Mouse (Mus musculus) hindbrain, postnatal 0 days (tissue): Measurements from ENCODE around the gene Snapc5. TPM values are rescaled to one million over a fixed set of nuclear protein-coding genes. Genes with fewer than 3 reads are reported as not detected.

Experiments used
- ATAC-seq: fragments of 200-750 bp; cut with Nextera tagmentation; 2 replicates; pipeline ENCODE4 v1.8.0; 2017; ENCODE audit warnings: mild to moderate bottlenecking, moderate TSS enrichment, moderate library complexity
- DNase-seq: peaks from one replicate; pipeline ENCODE4 v3.0.0-alpha.2; 2015; ENCODE audit warnings: low spot score
- H3K27ac ChIP-seq: fragments of 300-500 bp; sonication (generic); 2 replicates; pipeline ENCODE4 v1.5.1; 2014; ENCODE audit warnings: mild to moderate bottlenecking
- H3K27me3 ChIP-seq: fragments of 300-500 bp; sonication (generic); 2 replicates; pipeline ENCODE4 v1.6.1; 2014; ENCODE audit warnings: low read length, mixed read lengths; ENCODE audit not compliant: insufficient read depth
- H3K36me3 ChIP-seq: fragments of 300-500 bp; sonication (generic); 2 replicates; pipeline ENCODE4 v1.6.1; 2014; ENCODE audit warnings: low read length, mixed read lengths; ENCODE audit not compliant: insufficient read depth
- H3K4me1 ChIP-seq: fragments of 300-500 bp; sonication (generic); 2 replicates; pipeline ENCODE4 v1.6.1; 2014; ENCODE audit warnings: antibody characterized with exemption, low read length, mixed read lengths; ENCODE audit not compliant: insufficient read depth
- H3K4me2 ChIP-seq: fragments of 300-500 bp; sonication (generic); 2 replicates; pipeline ENCODE4 v1.6.1; 2014; ENCODE audit warnings: low read depth, mild to moderate bottlenecking, low read length, moderate library complexity, mixed read lengths
- H3K4me3 ChIP-seq: fragments of 300-500 bp; sonication (generic); 2 replicates; pipeline ENCODE4 v1.5.1; 2014; ENCODE audit warnings: low read length
- H3K9ac ChIP-seq: fragments of 300-500 bp; sonication (generic); replicated peaks from 2 replicates; pipeline ENCODE4 v1.6.1; 2014; ENCODE audit warnings: mild to moderate bottlenecking, low read length, moderate library complexity, mixed read lengths
- H3K9me3 ChIP-seq: fragments of 300-500 bp; sonication (generic); 2 replicates; pipeline ENCODE4 v1.6.1; 2016; ENCODE audit warnings: low read length, mixed read lengths
- CTCF ChIP-seq: IDR thresholded peaks from 2 replicates; pipeline ENCODE4 v1.5.1; 2016; ENCODE audit warnings: antibody characterized with exemption, control low read depth, low read depth
- WGBS: fragments of 180-500 bp; shearing (Covaris S2); extraction: QIAGEN DNeasy Blood & Tissue Kit; methylation state at CpG from one replicate; pipeline ENCODE4 v1.1.7; 2014; 5-methylcytosine and 5-hydroxymethylcytosine counted together
- polyA plus RNA-seq: library from polyadenylated mRNA; unstranded; fragments of >200 nt; fragmentation: Nextera tagmentation; extraction: Ambion mirVana; gene quantifications from 2 replicates; pipeline ENCODE4 v1.2.1, GENCODE M21; 2015
- total RNA-seq: library from RNA; depleted of rRNA; stranded (reverse); fragments of >200 nt; gene quantifications from 2 replicates; pipeline ENCODE4 v1.2.3, GENCODE M21; 2014

Snapc5 gene
- total and polyA plus RNA-seq, 2 experiments from 2014 or later = 5.9 to 35.0 TPM

- Histone ChIP-seq H3K4me3 (no peak overlapping the region), H3K27me3 (no peaks in the 10 kb centered on the region), H3K9me3 (no peaks in the 10 kb centered on the region), H3K9ac (no peak overlapping the region), H3K4me2 (no peak overlapping the region), H3K4me1 (no peaks in the 10 kb centered on the region), H3K27ac (no peak overlapping the region), H3K36me3 (peaks cover 4% of the 10 kb centered on the region; the same call in 1 of the 2 replicates)
- WGBS = 64% methylated on average over 2 of the region's 2 CpGs
- no peak for TF ChIP-seq CTCF
- ATAC-seq (no peak), DNase-seq (no peak)
Measured at GRCm38 (mm10) chr9:64199897-64200296, 20.8 kb downstream of the Snapc5 start.

GRCm38 (mm10) chr9:64202331-64202730 lies 23.3 kb downstream of the Snapc5 start:
- Histone ChIP-seq H3K4me2 (no peak overlapping the region), H3K27me3 (no peaks in the 10 kb centered on the region), H3K27ac (no peak overlapping the region), H3K4me3 (no peak overlapping the region), H3K4me1 (no peaks in the 10 kb centered on the region), H3K36me3 (peaks cover 4% of the 10 kb centered on the region; the same call in 1 of the 2 replicates), H3K9me3 (no peaks in the 10 kb centered on the region), H3K9ac (no peak overlapping the region)
- ATAC-seq (no peak), DNase-seq (no peak)
- TF ChIP-seq CTCF = no peak

GRCm38 (mm10) chr9:64202866-64203265 lies 23.8 kb downstream of the Snapc5 start:
- Histone ChIP-seq H3K4me3 (no peak overlapping the region), H3K4me2 (no peak overlapping the region), H3K27me3 (no peaks in the 10 kb centered on the region), H3K36me3 (peaks cover 4% of the 10 kb centered on the region; the same call in 1 of the 2 replicates), H3K9ac (no peak overlapping the region), H3K27ac (no peak overlapping the region), H3K4me1 (no peaks in the 10 kb centered on the region), H3K9me3 (no peaks in the 10 kb centered on the region)
- DNase-seq = no peak
- ATAC-seq = no peak
- TF ChIP-seq CTCF = no peak

- H3K4me1 ChIP-seq = no peaks in the 10 kb centered on the region
- 68% methylated on average over 3 of the region's 3 CpGs for WGBS
- H3K36me3 ChIP-seq = peaks cover 7% of the 10 kb centered on the region; the same call in 1 of the 2 replicates
- no peak overlapping the region for H3K4me3 ChIP-seq
- H3K27me3 ChIP-seq = no peaks in the 10 kb centered on the region
- ATAC-seq = peak; percentile 79
- no peak for TF ChIP-seq CTCF
- peak; percentile 26 for DNase-seq
- H3K9me3 ChIP-seq = no peaks in the 10 kb centered on the region
- peak overlapping the region; percentile 60 for H3K27ac ChIP-seq
- no peak overlapping the region for H3K4me2 ChIP-seq
- H3K9ac ChIP-seq = no peak overlapping the region
Measured at GRCm38 (mm10) chr9:64207509-64208084, 28.5 kb downstream of the Snapc5 start.

- no peak for DNase-seq
- TF ChIP-seq CTCF = no peak
- Histone ChIP-seq H3K4me3 (no peak overlapping the region), H3K27me3 (no peaks in the 10 kb centered on the region), H3K9me3 (no peaks in the 10 kb centered on the region), H3K36me3 (0 out of 2 replicates have a peak, but pooled peaks cover 4% of the 10 kb centered on the region), H3K4me1 (no peaks in the 10 kb centered on the region), H3K27ac (no peak overlapping the region), H3K4me2 (no peak overlapping the region), H3K9ac (no peak overlapping the region)
- 90% methylated on average over 17 of the region's 17 CpGs for WGBS
- ATAC-seq = no peak
Measured at GRCm38 (mm10) chr9:64214452-64214851, 35.4 kb downstream of the Snapc5 start.

- WGBS = 66% methylated on average over 4 of the region's 4 CpGs
- H3K27me3 ChIP-seq = no peaks in the 10 kb centered on the region
- no peak overlapping the region for H3K4me3 ChIP-seq
- no peak overlapping the region for H3K4me2 ChIP-seq
- H3K9me3 ChIP-seq = no peaks in the 10 kb centered on the region
- H3K9ac ChIP-seq = no peak overlapping the region
- H3K36me3 ChIP-seq = 0 out of 2 replicates have a peak, but pooled peaks cover 4% of the 10 kb centered on the region
- no peak overlapping the region for H3K27ac ChIP-seq
- no peak for TF ChIP-seq CTCF
- DNase-seq (no peak), ATAC-seq (no peak)
- no peaks in the 10 kb centered on the region for H3K4me1 ChIP-seq
Measured at GRCm38 (mm10) chr9:64216090-64216489, 37.0 kb downstream of the Snapc5 start.

GRCm38 (mm10) chr9:64216641-64217040 lies 37.6 kb downstream of the Snapc5 start:
- whole genome bisulfite sequencing = 95% methylated on average over 2 of the region's 2 CpGs
- no peak for TF ChIP-seq CTCF
- no peaks in the 10 kb centered on the region for H3K9me3 ChIP-seq
- no peak overlapping the region for H3K4me2 ChIP-seq
- no peak overlapping the region for H3K27ac ChIP-seq
- H3K9ac ChIP-seq = no peak overlapping the region
- 0 out of 2 replicates have a peak, but pooled peaks cover 4% of the 10 kb centered on the region for H3K36me3 ChIP-seq
- DNase-seq (no peak), ATAC-seq (no peak)
- no peaks in the 10 kb centered on the region for H3K27me3 ChIP-seq
- H3K4me3 ChIP-seq = no peak overlapping the region
- H3K4me1 ChIP-seq = no peaks in the 10 kb centered on the region
